Mouse (Mus musculus): Measurements from ENCODE around the gene Smim4.

The Smim4 gene

GRCm38 (mm10) chr14:31128826-31129219 is at the start of gene Smim4:
Gene Smim4 (minus strand): TSS chr14:31128956.
- peak; percentile 99 for DNase-seq (ENCODE audit: low read depth, low spot score)

GRCm38 (mm10) chr14:31177715-31178114 is 49.0 kb upstream of the Smim4 start:
- DNase-seq (ENCODE audit: low read depth, low spot score), result no peak

GRCm38 (mm10) chr14:31177287-31177686 is 48.5 kb upstream of the Smim4 start:
- no peak for DNase-seq (ENCODE audit: low read depth, low spot score)

DNA sequence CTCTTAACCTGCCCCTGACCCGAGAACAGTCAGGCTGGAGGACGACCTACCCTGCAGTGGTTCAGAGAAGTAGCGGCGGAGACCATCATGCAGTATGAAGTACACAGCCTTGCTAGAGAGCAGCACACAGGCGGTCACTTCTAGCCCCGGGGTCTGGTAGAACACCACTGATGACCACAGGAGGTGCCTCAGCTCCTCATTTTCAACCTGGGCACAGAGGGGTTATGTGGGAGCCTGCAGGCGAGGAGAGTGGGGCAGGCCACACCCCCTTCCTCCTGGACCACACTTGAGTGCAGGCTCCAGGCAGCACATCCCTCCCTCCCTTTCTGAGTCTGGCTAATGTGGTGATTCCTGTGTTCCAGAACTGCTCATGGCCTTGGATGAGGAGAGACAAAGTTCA is 44.8 kb upstream of the Smim4 start:
- DNase-seq (ENCODE audit: low read depth, low spot score), result no peak

GRCm38 (mm10) chr14:31172781-31173455 is 44.2 kb upstream of the Smim4 start:
- no peak for DNase-seq (ENCODE audit: low read depth, low spot score)

GRCm38 (mm10) chr14:31171821-31172220 is 43.1 kb upstream of the Smim4 start:
- DNase-seq (ENCODE audit: low read depth, low spot score), result no peak

- no peak for DNase-seq (ENCODE audit: low read depth, low spot score)
Observed at GRCm38 (mm10) chr14:31171386-31171785, 42.6 kb upstream of the Smim4 start.

DNA sequence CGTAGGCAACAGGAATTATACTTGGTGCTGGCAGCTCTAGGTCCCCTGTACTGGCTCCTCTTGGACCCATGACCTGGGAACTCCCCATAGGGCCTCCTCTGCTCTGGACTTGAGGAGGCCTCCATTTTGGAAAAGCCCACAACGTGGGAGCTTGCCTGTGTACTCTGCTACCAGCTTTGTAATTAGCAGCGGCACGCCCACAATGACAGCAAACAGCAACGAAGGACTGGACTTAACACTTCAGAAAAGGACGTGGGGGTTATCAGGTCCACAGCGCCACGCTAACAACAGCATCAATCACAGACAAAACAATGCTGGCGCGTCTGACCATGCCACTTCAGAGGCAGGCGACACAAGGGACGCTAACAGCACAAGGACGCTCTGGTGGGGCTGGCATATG is 42.2 kb upstream of the Smim4 start:
- no peak for DNase-seq (ENCODE audit: low read depth, low spot score)

DNA sequence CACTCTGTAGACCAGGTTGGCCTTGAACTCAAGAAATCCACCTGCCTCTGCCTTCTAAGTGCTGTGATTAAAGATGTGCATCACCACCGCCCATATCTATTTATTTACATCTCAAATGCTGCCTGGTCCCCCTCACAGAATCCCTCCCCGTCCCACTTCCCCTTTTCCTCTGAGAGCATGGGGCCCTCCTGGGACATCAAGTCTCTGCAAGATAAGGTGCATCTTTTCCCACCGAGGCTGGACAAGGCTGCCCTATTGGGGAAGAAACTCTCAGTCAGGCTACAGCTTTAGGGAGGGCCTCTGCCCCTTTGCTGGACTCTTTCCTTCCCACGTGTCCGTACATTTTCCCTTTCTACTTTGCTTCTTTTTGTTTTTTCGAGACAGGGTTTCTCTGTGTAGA is 40.8 kb upstream of the Smim4 start:
- no peak for DNase-seq (ENCODE audit: low read depth, low spot score)

- DNase-seq (ENCODE audit: low read depth, low spot score), result no peak
Observed at GRCm38 (mm10) chr14:31168425-31168824, 39.7 kb upstream of the Smim4 start, which contains the start of gene Stab1. Gene Stab1 (minus strand): TSS chr14:31168641.

DNA sequence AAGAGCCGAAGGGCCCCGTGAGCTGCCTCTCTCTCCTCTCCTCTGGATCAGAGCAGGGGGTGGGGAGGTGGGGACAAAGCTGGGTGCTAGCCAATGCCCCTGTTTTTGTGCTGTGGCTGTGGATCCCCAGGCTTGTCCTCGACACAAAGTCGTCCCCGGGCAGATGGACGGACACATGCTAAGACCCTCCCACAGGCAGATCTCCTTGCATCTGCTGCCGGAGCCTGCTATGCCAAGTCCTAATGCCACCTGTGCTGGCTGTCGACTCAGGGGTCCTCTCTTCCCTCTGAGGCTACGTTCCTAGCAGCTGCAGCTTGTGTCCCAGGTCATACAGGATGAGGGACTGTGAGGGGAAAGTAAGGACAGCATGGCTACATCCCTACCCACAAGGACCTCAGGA is 38.1 kb upstream of the Smim4 start:
- no peak for DNase-seq (ENCODE audit: low read depth, low spot score)

DNA sequence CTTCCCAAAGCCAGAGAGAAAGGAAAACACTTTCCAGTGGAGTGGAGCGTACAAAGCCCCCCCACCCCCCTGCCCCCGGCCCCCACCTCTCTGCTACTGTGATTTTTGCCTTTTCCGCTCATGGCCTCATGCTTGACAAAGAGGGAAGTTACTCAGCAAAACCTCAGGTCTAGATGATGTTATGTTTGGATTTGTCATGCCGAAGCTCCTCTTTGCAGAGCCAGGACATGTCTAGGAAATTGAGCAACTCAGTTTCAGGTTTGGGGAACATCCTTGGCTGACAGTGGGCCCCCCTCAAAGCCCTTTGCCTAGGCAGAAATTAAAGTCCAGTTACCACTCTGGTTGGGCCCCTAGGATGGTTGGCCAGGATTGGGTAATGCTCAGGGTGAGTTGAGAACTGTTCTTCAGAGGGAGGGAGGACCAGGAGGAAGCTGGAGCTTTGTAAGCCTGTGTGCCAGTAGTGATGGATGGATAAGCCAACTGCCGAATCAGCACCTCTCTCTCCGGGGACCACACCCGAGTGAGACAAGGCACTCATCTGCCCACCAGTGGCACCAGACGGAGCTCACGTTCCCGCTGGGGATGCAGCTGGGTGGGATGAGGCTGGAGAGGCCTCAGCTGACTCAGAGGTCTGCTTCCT is 37.4 kb upstream of the Smim4 start:
- DNase-seq (ENCODE audit: low read depth, low spot score), result no peak

DNA sequence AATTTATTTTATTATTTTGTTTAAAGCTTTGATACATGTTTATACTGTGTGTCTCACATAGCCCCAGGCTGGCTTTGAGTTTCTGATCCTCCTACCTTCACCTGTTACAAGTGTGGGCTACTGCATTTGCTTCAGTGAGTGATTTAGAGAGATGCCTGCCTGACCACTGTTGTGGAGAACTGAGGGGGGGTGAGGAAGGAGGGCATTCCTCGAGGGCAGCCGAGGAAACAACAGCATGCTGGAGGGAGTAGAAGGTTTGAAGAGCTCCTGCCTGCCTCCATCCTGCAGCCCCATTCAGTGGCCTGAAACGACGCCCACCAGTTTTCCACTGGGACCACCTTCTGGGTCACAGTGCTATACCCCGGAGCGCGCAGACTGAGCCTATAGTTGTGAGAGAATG is 36.7 kb upstream of the Smim4 start:
- DNase-seq (ENCODE audit: low read depth, low spot score), result no peak

DNA sequence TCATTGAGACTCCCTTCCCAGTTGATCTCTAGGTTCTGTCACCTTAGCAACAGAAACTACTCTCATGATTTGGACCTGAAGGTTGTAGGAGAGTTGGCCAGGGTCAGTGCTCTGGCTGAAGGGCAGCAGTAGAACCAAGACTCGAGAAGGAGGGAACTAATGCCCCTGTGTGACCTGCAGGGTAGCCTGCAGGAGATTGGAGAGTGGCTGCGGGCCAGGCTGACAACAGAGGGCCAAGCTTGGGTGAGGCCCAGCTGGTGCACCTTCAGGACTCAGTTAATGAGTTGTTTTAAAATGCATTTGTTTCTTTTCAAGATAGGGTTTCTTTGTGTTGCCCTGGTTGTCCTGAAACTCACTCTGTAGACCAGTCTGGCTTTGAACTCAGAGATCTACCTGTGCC is 36.3 kb upstream of the Smim4 start:
- no peak for DNase-seq (ENCODE audit: low read depth, low spot score)

DNA sequence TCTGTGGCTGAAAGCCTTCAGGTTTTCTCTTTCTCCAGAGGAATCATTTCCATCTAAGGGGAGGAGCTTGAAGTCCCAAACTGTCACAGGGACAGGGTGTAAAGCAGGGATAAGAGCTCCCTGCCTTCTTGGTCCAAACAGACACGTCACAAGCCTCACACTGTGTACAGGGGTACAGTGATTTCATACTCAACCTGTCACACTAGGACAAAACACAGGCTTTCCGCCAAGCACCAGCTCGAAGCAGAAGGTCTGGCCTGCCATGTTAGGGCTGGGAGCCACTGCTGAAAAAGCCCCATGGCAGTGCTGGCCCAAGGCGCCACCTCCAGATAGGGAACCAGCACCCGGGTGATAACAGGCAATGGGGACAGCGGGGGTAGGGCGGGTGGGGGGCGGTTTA is 35.3 kb upstream of the Smim4 start:
- DNase-seq (ENCODE audit: low read depth, low spot score), result no peak

DNA sequence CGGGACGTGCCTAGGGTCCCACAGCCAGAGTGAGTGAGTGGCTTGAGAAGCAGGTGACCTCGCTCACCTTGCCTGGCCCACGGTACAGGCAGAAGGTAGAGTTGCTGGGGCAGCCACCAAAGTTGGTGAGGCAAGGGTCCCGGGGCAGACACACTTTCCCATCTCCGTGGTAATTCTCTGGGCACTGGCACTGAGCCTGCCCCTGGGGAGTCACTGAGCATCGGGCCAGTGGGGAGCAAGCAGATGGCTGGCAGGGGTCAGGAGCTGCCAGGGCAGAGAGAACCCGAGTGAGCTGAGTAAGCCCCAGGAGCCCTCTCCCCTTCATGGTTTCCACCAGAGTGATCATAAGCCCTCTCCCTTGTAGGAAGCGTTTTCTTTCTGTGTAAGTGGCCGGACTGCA is 32.9 kb upstream of the Smim4 start:
- no peak for DNase-seq (ENCODE audit: low read depth, low spot score)

DNA sequence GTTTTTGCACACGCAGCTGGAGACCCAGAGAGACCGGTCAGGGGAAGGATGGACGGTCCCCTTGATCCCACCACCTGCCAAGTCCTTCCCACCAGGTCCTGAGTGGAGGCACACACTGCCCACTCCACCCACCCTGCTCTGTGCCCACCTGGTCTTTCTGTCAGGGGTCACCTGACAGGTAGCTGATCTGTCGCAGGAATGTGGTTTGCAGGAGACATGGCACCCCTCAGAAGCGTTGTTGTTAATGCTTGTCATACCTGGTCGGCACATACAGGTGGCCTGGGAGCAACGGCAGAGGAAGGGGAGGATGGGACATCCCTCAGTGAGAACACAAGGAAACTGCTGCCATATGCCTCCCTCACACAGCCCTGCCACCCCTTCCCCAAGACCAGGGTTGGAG is 32.4 kb upstream of the Smim4 start:
- no peak for DNase-seq (ENCODE audit: low read depth, low spot score)

DNA sequence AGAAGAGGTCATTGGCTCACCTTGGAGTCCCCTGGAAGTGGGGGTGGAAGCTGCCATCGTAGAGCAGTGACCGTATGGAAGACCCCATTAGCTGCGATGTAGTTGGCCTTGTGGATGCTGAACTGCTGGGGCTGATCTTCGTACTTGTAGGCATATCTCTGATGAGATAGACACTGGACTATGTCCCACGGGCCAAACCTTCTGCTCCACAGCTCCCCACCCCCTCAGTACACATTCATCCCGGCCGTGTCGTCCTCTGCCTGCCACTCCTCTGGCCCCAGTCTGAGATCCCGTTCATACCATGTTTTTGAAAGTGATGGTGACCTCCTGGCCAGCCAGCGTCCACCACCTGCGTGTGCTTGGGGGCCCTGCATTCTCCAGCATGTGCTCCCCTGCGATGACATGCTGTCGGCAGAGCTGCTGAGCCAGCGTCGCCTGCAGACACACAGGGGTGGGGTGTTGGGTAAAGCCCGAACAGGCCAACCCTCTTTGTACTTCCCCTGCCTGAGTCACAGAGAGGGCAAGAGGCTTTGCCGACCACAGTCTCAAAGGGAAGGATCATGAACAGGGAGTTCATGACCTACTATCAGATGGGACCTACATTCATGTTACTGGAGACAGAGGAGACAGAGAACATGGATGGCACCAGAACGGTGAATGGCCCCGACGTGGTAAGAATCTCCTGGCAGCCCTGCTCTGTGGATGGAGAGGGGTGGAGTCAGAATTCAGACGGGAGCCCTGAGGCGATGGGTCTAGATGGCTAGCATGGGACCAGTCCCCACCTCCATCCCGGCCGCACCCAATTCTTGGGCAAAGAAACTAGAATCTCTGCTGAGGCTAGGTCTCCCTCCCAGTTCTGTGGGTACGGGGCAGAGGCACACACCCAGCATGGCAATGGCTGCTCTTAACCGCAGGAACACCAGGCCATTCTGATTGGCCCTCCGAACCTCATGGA is 31.7 kb upstream of the Smim4 start:
- DNase-seq (ENCODE audit: low read depth, low spot score), result no peak

DNA sequence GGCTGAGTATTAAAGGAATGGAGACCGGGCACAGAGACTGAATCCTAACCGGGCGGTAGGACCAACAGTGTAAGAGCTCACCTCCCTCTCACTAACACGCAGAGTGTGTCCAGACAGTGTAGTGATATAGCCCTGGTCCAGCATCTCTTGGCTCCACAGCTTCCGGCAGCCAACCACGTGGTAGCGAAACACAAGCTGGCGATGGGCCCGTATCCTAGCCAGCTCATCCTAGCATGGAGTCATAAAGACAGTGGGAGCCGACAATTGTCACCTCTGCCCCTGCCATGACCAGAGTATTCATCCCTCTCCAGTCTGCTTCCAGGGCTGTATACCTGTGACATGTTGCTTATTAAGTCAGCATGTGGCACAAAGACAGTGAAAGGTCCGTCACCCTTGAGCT is 16.9 kb upstream of the Smim4 start:
- no peak for DNase-seq (ENCODE audit: low read depth, low spot score)

DNA sequence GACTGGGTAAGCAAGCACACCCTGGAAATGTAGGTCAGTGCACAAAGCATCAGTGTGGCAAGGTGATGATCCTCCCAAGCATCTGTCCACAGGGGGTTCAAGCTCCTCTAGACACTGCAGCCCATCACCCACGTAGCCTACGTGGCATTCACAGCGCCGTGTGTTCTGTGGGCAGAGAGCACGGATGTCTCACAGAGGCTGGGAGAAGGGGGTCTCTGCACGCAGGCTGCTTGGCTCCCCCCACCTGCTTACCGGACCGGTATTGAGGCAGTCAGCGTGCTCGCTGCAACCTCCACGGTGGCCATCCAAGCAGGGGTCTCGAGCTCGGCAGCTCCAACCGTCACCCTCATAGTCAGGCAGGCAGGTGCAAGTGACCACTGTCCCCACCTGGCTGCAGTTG is 12.3 kb upstream of the Smim4 start:
- DNase-seq (ENCODE audit: low read depth, low spot score), result no peak

DNA sequence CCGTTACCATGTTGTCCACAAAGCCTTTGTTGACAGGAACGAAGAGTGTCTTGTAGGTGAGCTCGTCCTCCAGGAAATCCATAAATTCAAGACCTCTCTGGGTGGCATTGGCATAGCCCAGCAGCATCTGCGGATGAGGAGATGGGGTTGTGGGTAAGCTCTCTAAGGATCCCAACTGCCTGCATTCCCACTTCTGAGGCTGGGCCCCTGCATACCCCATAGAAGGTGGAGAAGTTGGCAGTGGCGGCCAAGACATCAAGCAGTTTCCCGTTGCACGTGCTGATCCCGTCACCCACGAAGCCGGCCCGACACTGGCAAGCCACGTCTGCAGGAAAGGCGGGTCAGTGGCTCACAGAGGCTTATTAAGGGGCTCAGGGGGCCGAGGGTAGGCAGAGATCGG is 11.4 kb upstream of the Smim4 start:
- DNase-seq (ENCODE audit: low read depth, low spot score), result no peak

DNA sequence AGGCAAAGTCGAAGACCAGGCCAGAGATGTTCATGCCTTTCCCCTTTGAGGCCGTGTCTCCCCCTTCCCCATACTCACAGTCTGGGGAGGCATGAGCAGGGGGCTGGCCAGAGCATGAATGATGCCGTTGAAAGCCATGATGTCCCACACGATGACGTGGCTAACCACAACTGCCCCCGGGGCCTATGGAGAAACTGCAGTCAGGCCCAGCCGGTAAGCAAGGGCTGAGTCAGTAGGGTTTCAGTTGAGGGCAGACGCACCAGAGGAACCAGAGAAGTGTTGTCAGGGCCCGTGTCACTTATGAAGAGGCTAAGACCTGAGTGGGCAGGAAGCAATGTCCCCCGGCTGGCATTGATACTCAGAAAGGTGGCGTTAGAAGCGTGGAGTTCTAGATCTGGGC is 10.9 kb upstream of the Smim4 start:
- no peak for DNase-seq (ENCODE audit: low read depth, low spot score)
